Mouse (Mus musculus) activated CD4-positive, CD25-positive, alpha-beta regulatory T cell (primary cell): Measurements from ENCODE around the gene Fbp2. TPM values are rescaled to one million over a fixed set of nuclear protein-coding genes. Genes with fewer than 3 reads are reported as not detected.

Experiments used
- polyA plus RNA-seq, 2 experiments: library from polyadenylated mRNA; unstranded; fragments of 100-300 nt; shearing (Covaris generic); gene quantifications; one replicate each; pipeline ENCODE4 v1.2.1; 2017

The Fbp2 gene
- polyA plus RNA-seq, result not detected

GRCm38 (mm10) chr13:62857941-62858915 lies at the start of gene Fbp2:
TSS of gene Fbp2 (minus strand) at chr13:62858422.

DNA sequence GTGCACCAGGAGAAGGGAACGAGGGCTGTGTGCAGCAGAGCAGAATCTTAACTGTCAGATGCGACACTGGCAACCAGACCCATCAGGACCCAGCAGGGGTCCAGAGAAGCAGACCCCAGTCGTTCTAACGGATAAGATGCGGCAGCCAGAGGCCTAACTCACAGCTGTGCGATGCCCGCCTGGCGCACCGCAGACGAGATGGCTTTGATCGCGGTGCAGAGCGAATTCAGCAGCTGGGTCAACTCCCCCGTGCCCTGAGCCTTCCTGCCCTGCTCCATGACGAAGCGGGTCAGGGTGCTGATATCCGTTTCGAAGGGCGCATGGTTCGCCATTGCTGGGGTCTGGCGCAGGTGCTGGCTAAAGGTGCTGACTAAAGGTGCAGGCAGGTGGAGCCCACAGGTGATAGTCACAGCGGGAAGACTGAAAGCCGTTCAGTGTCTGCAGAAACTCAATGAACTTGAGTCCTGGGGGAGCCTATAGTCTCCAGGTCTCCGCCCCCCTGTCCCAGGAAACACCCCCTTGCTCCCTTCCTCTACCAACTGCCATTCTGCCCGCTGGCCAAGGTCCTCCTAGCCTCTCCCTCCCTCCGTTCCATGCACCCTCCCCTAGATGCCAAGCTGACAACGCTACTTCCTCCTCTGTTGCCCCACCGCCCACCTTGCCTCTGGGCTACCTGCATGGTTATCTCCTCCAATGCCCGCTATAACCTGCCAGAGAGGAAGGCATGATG lies 29.7 kb upstream of the Fbp2 start, which contains the start of gene Fbp1:
Gene Fbp1, minus strand, starts transcription at position 571 of the 730 bp plus-strand sequence.

Other genes starting within 250 kb of the Fbp2 start
- 1 to 10 TPM; 2.0 to 2.3 TPM for gene 6720489N17Rik, start 234.2 kb downstream of the Fbp2 start, polyA plus RNA-seq
- gene Platr25, start 97.7 kb downstream of the Fbp2 start, polyA plus RNA-seq, result 10 to 100 TPM; 13.1 to 15.8 TPM
- 1 to 10 TPM; 4.8 to 6.5 TPM for gene Gm5141, start 72.6 kb downstream of the Fbp2 start, polyA plus RNA-seq
- not detected for gene Fbp1, start 29.9 kb upstream of the Fbp2 start, polyA plus RNA-seq
- gene 2010111I01Rik, start 106.5 kb upstream of the Fbp2 start, polyA plus RNA-seq, result 100 to 1,000 TPM; 176 to 253 TPM